Mouse (Mus musculus) MEL (cell line): ENCODE measurements around the gene Acsm1.

Experiments used
- CTCF ChIP-seq, 3 experiments: IDR thresholded peaks in 2 of 3; conservative IDR thresholded peaks in 1 of 3; 2 replicates each; pipeline ENCODE4 v1.5.1; 2011 to 2012; ENCODE audit warnings: low read length in 3 of 3, low read depth in 2 of 3, mild to moderate bottlenecking in 2 of 3, improper control_type of control experiment in 1 of 3, inconsistent platforms in 1 of 3, mixed read lengths in 1 of 3, moderate library complexity in 1 of 3; ENCODE audit not compliant: control insufficient read depth in 1 of 3, insufficient read depth in 1 of 3, poor library complexity in 1 of 3, severe bottlenecking in 1 of 3
- EP300 ChIP-seq, 2 experiments: IDR thresholded peaks; 2 replicates each; pipeline ENCODE4 v1.6.1; 2011; ENCODE audit warnings: improper control_type of control experiment in 2 of 2, low read length in 2 of 2, low read depth in 1 of 2, mild to moderate bottlenecking in 1 of 2
- GATA1 ChIP-seq: IDR thresholded peaks from 2 replicates; pipeline ENCODE4 v1.6.1; 2011; ENCODE audit warnings: low read depth, low read length, improper control_type of control experiment
- HCFC1 ChIP-seq: IDR thresholded peaks from 2 replicates; pipeline ENCODE4 v1.6.1; 2012; ENCODE audit warnings: low read depth, mild to moderate bottlenecking, inconsistent platforms, low read length, improper control_type of control experiment, moderate library complexity
- MAFK ChIP-seq: IDR thresholded peaks from 2 replicates; pipeline ENCODE4 v1.6.1; 2011; ENCODE audit warnings: low read depth, mild to moderate bottlenecking, low read length, improper control_type of control experiment, borderline replicate concordance
- MAZ ChIP-seq: IDR thresholded peaks from 2 replicates; pipeline ENCODE4 v1.6.1; 2012; ENCODE audit warnings: low read depth, mild to moderate bottlenecking, inconsistent platforms, low read length, improper control_type of control experiment
- NELFE ChIP-seq: IDR thresholded peaks from 2 replicates; pipeline ENCODE4 v1.6.1; 2011; ENCODE audit warnings: low read depth, low read length, improper control_type of control experiment
- POLR2A ChIP-seq, 2 experiments: IDR thresholded peaks; 2 replicates each; pipeline ENCODE4 v1.6.1; 2011 to 2012; ENCODE audit warnings: low read length in 2 of 2, mild to moderate bottlenecking in 2 of 2, control low read depth in 1 of 2, improper control_type of control experiment in 1 of 2, low read depth in 1 of 2, moderate library complexity in 1 of 2; ENCODE audit not compliant: control insufficient read depth in 1 of 2, insufficient read depth in 1 of 2, poor library complexity in 1 of 2
- SIN3A ChIP-seq: IDR thresholded peaks from 2 replicates; pipeline ENCODE4 v1.6.1; 2012; ENCODE audit warnings: low read length, improper control_type of control experiment, inconsistent platforms
- SMC3 ChIP-seq: IDR thresholded peaks from 2 replicates; pipeline ENCODE4 v1.6.1; 2011; ENCODE audit warnings: low read depth, low read length, improper control_type of control experiment
- ZNF384 ChIP-seq: IDR thresholded peaks from 2 replicates; pipeline ENCODE4 v1.6.1; 2012; ENCODE audit warnings: low read depth, mild to moderate bottlenecking, inconsistent platforms, low read length, improper control_type of control experiment

DNA sequence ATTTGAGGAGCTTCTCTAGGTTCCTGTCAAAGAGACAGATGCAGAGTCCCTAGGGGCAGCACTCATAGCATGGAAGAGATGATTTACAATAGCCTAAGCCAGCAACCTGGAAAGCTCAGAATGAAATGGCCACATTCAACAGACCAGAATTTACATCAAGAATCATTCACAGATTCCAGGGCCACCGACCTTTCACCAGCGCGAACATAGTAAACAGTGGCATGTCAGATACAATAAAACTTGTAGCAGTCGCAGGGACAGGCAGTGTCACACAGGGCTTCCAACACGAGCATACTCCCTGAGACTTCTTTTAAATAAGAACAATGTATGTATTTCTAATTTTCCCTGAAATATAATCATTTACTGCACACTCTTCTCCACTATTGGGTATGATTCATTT lies 63.6 kb downstream of the Acsm1 start:
- no peak for TF ChIP-seq GATA1
- TF ChIP-seq HCFC1, result no peak
- no peak for TF ChIP-seq MAFK
- TF ChIP-seq CTCF (IDR thresholded peaks at IDR 0.05 in 2 of 3, conservative IDR thresholded peaks at IDR 0.05 in 1 of 3; ENCODE audit: control insufficient read depth in 1 of 3, insufficient read depth in 1 of 3, low read depth in 2 of 3, low read length in 3 of 3, poor library complexity in 1 of 3, severe bottlenecking in 1 of 3), result no peak
- TF ChIP-seq ZNF384, result no peak
- TF ChIP-seq SMC3, result no peak
- no peak for TF ChIP-seq NELFE
- TF ChIP-seq EP300 (IDR thresholded peaks at IDR 0.05; ENCODE audit: low read depth in 1 of 2, low read length in 2 of 2), result no peak
- no peak for TF ChIP-seq MAZ
- no peak for TF ChIP-seq SIN3A
- no peak for TF ChIP-seq POLR2A (IDR thresholded peaks at IDR 0.05; ENCODE audit: control insufficient read depth in 1 of 2, insufficient read depth in 1 of 2, low read depth in 1 of 2, low read length in 2 of 2, poor library complexity in 1 of 2)
